Mouse (Mus musculus) thymus, adult 2 months (tissue): Measurements from ENCODE around the gene Cep135. TPM values are rescaled to one million over a fixed set of nuclear protein-coding genes. Genes with fewer than 3 reads are reported as not detected.

ENCODE experiments used
- DNase-seq: peaks from one replicate; pipeline ENCODE4 v3.0.0; 2021
- H3K27ac ChIP-seq: fragments of 200-500 bp; 2 replicates; pipeline ENCODE4 v1.5.1; 2012; ENCODE audit warnings: low read length, control low read depth; ENCODE audit not compliant: control insufficient read depth, insufficient read depth
- H3K27me3 ChIP-seq: fragments of 200-500 bp; 2 replicates; pipeline ENCODE4 v1.6.1; 2012; ENCODE audit warnings: mild to moderate bottlenecking, low read length, moderate library complexity, mixed read lengths; ENCODE audit not compliant: control insufficient read depth, insufficient read depth
- H3K36me3 ChIP-seq: fragments of 200-500 bp; 2 replicates; pipeline ENCODE4 v1.6.1; 2012; ENCODE audit warnings: mild to moderate bottlenecking, low read length, moderate library complexity; ENCODE audit not compliant: control insufficient read depth, insufficient read depth
- H3K4me1 ChIP-seq: fragments of 200-500 bp; replicated peaks from 2 replicates; pipeline ENCODE4 v1.6.1; 2012; ENCODE audit warnings: low read length; ENCODE audit not compliant: control insufficient read depth, insufficient read depth
- H3K4me3 ChIP-seq: fragments of 200-500 bp; 2 replicates; pipeline ENCODE4 v1.5.1; 2012; ENCODE audit warnings: mild to moderate bottlenecking, low read length, control low read depth, moderate library complexity; ENCODE audit not compliant: control insufficient read depth, insufficient read depth
- CTCF ChIP-seq: fragments of 200-500 bp; IDR thresholded peaks from 2 replicates; pipeline ENCODE4 v1.5.1; 2012; ENCODE audit warnings: mild to moderate bottlenecking, control low read depth, low read length, moderate library complexity, borderline replicate concordance; ENCODE audit not compliant: control insufficient read depth, poor library complexity, insufficient read depth; ENCODE audit errors: extremely low read depth
- POLR2A ChIP-seq: fragments of 200-500 bp; IDR thresholded peaks from 2 replicates; pipeline ENCODE4 v1.6.1; 2012; ENCODE audit warnings: mild to moderate bottlenecking, low read length, control low read depth, moderate library complexity; ENCODE audit not compliant: control insufficient read depth, poor library complexity, insufficient read depth; ENCODE audit errors: extremely low read depth
- WGBS: fragments of 180-500 bp; shearing (Covaris S2); methylation state at CpG from one replicate; pipeline ENCODE4 v1.1.7; 2018; 5-methylcytosine and 5-hydroxymethylcytosine counted together
- polyA plus RNA-seq: library from polyadenylated mRNA; depleted of rRNA; stranded (reverse); fragments of >200 nt; gene quantifications from 2 replicates; pipeline ENCODE4 v1.2.3, GENCODE M21; 2012

Cep135 gene
- polyA plus RNA-seq, 1 experiment: 2.7 TPM

- H3K27me3 ChIP-seq: no peaks in the 10 kb centered on the region
- no peak for TF ChIP-seq POLR2A
- H3K4me1 ChIP-seq: no peaks in the 10 kb centered on the region
- no peak for DNase-seq
- 57% methylated on average over 6 of the region's 6 CpGs for WGBS
- no peak overlapping the region for H3K4me3 ChIP-seq
- no peak overlapping the region for H3K27ac ChIP-seq
- H3K36me3 ChIP-seq: peaks cover 56% of the 10 kb centered on the region
Measured at GRCm38 (mm10) chr5:76612867-76613499, 24.5 kb downstream of the Cep135 start.

GRCm38 (mm10) chr5:76615276-76615675 lies 26.8 kb downstream of the Cep135 start:
- WGBS: 99% methylated on average over 8 of the region's 8 CpGs

GRCm38 (mm10) chr5:76616196-76616747 lies 27.8 kb downstream of the Cep135 start:
- Histone ChIP-seq H3K27me3 (no peaks in the 10 kb centered on the region), H3K27ac (no peak overlapping the region), H3K4me3 (no peak overlapping the region), H3K36me3 (peaks cover 47% of the 10 kb centered on the region), H3K4me1 (no peaks in the 10 kb centered on the region)
- no peak for DNase-seq
- no peak for TF ChIP-seq CTCF
- TF ChIP-seq POLR2A: no peak
- 96% methylated on average over 2 of the region's 2 CpGs for WGBS

More at GRCm38 (mm10) chr5:76615276-76615675, 26.8 kb downstream of the Cep135 start:
- Histone ChIP-seq H3K27ac (no peak overlapping the region), H3K4me1 (no peaks in the 10 kb centered on the region), H3K4me3 (no peak overlapping the region), H3K36me3 (peaks cover 53% of the 10 kb centered on the region), H3K27me3 (no peaks in the 10 kb centered on the region)
- TF ChIP-seq POLR2A (no peak), CTCF (no peak)
- no peak for DNase-seq

GRCm38 (mm10) chr5:76618750-76619149 lies 30.3 kb downstream of the Cep135 start:
- Histone ChIP-seq H3K27ac (no peak overlapping the region), H3K4me1 (no peaks in the 10 kb centered on the region), H3K36me3 (peaks cover 47% of the 10 kb centered on the region), H3K4me3 (no peak overlapping the region), H3K27me3 (no peaks in the 10 kb centered on the region)
- DNase-seq: no peak
- 96% methylated on average over 7 of the region's 7 CpGs for WGBS
- TF ChIP-seq CTCF: no peak
- TF ChIP-seq POLR2A: no peak

- no peaks in the 10 kb centered on the region for H3K4me1 ChIP-seq
- TF ChIP-seq POLR2A (no peak), CTCF (no peak)
- 98% methylated on average over 9 of the region's 9 CpGs for WGBS
- H3K27ac ChIP-seq: no peak overlapping the region
- H3K36me3 ChIP-seq: peaks cover 26% of the 10 kb centered on the region
- H3K4me3 ChIP-seq: no peak overlapping the region
- no peaks in the 10 kb centered on the region for H3K27me3 ChIP-seq
- no peak for DNase-seq
Measured at GRCm38 (mm10) chr5:76623759-76624158, 35.3 kb downstream of the Cep135 start.

- TF ChIP-seq POLR2A (no peak), CTCF (no peak)
- no peaks in the 10 kb centered on the region for H3K27me3 ChIP-seq
- H3K4me3 ChIP-seq: no peak overlapping the region
- DNase-seq: no peak
- WGBS: 98% methylated on average over 1 of the region's 1 CpGs
- no peak overlapping the region for H3K27ac ChIP-seq
- peaks cover 27% of the 10 kb centered on the region for H3K36me3 ChIP-seq
- H3K4me1 ChIP-seq: no peaks in the 10 kb centered on the region
Measured at GRCm38 (mm10) chr5:76627770-76628169, 39.3 kb downstream of the Cep135 start.

- Histone ChIP-seq H3K36me3 (peaks cover 45% of the 10 kb centered on the region), H3K27ac (no peak overlapping the region), H3K27me3 (no peaks in the 10 kb centered on the region), H3K4me1 (no peaks in the 10 kb centered on the region), H3K4me3 (no peak overlapping the region)
- over 99% methylated on average over 10 of the region's 10 CpGs for whole genome bisulfite sequencing
- TF ChIP-seq CTCF: no peak
- no peak for TF ChIP-seq POLR2A
- no peak for DNase-seq
Measured at GRCm38 (mm10) chr5:76634012-76634411, 45.5 kb downstream of the Cep135 start.
